Mouse (Mus musculus): ENCODE data around the gene Angptl7. TPM values are rescaled to one million over a fixed set of nuclear protein-coding genes. Genes with fewer than 3 reads are reported as not detected.

The Angptl7 gene
- polyA plus RNA-seq, 1 experiment from 2014 or later, result 0.30 TPM

DNA sequence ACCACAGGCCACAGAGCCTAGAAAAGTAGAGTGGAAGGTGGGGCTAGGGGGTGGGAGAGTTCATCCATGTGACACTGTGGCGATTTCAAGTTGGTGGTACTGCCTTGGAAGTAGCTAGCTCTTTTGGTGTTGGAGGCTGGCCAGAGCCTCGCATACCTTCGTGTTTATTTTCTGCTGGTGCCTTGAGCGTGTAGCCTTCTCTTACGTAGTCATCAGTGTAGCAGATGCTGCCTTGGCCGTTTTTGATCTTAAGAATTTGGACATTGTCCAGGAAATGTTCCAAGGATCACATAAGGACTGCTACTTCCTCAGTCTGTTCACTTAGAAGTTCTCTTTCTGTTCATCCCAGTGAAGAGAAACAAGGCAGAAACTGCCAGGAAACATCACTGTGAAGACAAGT, 9.8 kb downstream of the Angptl7 start:
- no peak overlapping the region for H3K4me3 ChIP-seq

DNA sequence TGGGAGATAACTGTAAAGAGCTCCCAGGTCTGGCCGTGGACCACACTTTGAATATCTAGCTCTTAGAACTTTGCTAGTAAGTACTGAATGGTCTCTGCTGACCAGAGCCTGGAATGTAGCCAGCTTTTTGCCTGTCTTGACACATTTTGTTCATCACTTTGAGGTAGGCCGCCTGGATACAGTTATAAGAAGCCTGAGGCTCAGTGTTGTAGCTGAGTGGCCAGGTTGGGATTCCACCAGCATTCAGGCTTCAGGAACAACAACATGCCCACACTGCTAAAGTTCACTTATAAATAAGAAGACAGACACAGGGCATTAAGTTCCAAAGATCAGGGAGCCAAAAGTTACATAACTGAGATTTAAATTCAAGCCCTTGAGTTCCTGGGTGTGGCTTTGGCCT, 12.4 kb downstream of the Angptl7 start:
- H3K4me3 ChIP-seq, result no peak overlapping the region
- WGBS, result 83% methylated on average over 2 of the region's 2 CpGs
- peaks cover 97% of the 10 kb centered on the region for H3K36me3 ChIP-seq
- no peak for ATAC-seq (ENCODE audit: low FRiP score)
- no peak overlapping the region for H3K27ac ChIP-seq
- H3K27me3 ChIP-seq, result no peaks in the 10 kb centered on the region
- no peaks in the 10 kb centered on the region; the same call in 1 of the 2 replicates for H3K4me1 ChIP-seq (replicated peaks)
- H3K4me2 ChIP-seq, result no peak overlapping the region
- H3K9me3 ChIP-seq, result no peaks in the 10 kb centered on the region
- no peak overlapping the region for H3K9ac ChIP-seq

More for the DNA sequence above, 9.8 kb downstream of the Angptl7 start:
- H3K27me3 ChIP-seq, result no peaks in the 10 kb centered on the region
- no peak overlapping the region for H3K4me2 ChIP-seq
- H3K9me3 ChIP-seq, result no peaks in the 10 kb centered on the region
- ATAC-seq (ENCODE audit: low FRiP score), result no peak
- peaks cover 8% of the 10 kb centered on the region for H3K4me1 ChIP-seq (replicated peaks)
- peaks cover 87% of the 10 kb centered on the region for H3K36me3 ChIP-seq
- 86% methylated on average over 6 of the region's 6 CpGs for WGBS
- H3K9ac ChIP-seq, result no peak overlapping the region
- no peak overlapping the region for H3K27ac ChIP-seq

DNA sequence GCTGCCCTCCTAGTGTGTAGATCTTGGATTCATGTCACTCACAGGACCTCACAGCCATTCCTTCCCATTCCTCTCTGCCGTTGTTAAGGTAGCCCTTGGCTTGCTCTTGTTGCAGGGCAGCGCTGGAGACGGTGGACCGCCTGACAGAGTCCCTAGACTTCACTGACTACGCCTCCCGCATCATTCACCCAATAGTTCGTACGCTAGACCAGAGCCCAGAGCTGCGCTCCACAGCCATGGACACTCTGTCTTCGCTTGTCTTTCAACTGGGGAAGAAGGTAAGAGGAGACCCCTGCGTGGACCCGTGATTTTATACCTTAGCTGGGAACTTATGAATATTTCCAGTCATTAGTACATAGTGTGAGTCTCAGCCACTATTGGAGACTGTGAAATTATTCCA, 15.7 kb downstream of the Angptl7 start:
- Histone ChIP-seq H3K27ac (no peak overlapping the region), H3K9me3 (no peaks in the 10 kb centered on the region), H3K27me3 (no peaks in the 10 kb centered on the region), H3K36me3 (peaks cover 96% of the 10 kb centered on the region), H3K4me1 (replicated peaks) (no peaks in the 10 kb centered on the region), H3K9ac (no peak overlapping the region), H3K4me3 (no peak overlapping the region), H3K4me2 (no peak overlapping the region)
- ATAC-seq (ENCODE audit: low FRiP score), result no peak
- WGBS, result 98% methylated on average over 12 of the region's 12 CpGs

DNA sequence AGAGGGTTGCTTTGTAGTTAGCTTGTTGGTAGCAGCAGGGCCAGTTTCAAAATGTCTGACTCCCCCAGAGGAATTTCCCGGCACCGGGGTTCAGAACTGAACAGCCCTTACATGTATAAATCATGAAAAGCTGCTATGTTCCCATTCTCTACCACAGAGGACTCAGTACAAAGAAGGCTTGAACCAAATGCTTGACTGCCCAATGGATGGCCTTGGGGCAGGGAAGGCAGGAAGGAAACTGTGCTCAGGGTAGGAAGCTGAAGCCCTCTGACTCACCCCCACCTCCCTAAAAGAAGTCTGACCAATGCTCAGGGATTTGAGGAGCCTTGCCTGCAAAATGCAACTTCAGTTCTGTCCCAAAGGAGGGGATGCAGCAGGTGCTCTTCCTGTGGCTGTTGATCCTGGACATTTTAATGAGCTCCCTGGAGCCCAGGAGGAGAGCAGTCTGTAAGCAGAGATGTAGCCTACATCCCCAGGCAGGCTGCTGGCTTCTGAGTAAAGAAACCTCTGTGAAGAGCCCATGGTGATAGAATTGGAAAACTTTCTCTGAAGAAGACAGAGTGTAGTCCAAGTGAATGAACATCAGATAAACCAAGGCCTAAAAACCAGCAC, 18.6 kb downstream of the Angptl7 start:
- H3K27me3 ChIP-seq, result no peaks in the 10 kb centered on the region
- no peak overlapping the region for H3K9ac ChIP-seq
- H3K36me3 ChIP-seq, result peaks cover 95% of the 10 kb centered on the region
- no peak overlapping the region for H3K4me2 ChIP-seq
- no peak overlapping the region for H3K27ac ChIP-seq
- H3K9me3 ChIP-seq, result no peaks in the 10 kb centered on the region
- no peaks in the 10 kb centered on the region for H3K4me1 ChIP-seq (replicated peaks)
- ATAC-seq (ENCODE audit: low FRiP score), result no peak
- no peak overlapping the region for H3K4me3 ChIP-seq
- WGBS, result 84% methylated on average over 2 of the region's 2 CpGs

DNA sequence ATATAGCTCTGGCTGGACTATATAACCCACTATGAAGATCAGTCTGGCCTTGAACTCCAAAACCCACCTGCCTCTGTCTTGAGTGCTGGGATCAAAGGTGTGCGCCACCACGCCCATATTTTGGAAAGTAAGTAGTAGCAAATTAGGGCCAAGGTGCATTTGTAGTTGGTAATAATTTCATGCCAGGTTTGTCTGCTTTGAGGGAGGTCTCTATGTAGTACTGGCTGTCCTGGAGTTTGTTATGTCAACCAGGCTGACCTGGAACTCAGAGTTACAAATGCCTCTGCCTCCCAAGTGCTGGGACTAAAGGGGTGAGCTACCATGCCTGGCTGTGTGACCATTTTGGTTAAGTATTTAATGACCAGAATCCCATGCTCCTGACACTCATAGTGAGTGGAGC, 20.0 kb downstream of the Angptl7 start:
- Histone ChIP-seq H3K9ac (no peak overlapping the region), H3K4me2 (no peak overlapping the region), H3K4me3 (no peak overlapping the region), H3K36me3 (peaks cover 95% of the 10 kb centered on the region), H3K27ac (no peak overlapping the region), H3K27me3 (no peaks in the 10 kb centered on the region), H3K4me1 (replicated peaks) (no peaks in the 10 kb centered on the region), H3K9me3 (no peaks in the 10 kb centered on the region)
- 96% methylated on average over 2 of the region's 2 CpGs for WGBS
- no peak for ATAC-seq (ENCODE audit: low FRiP score)

DNA sequence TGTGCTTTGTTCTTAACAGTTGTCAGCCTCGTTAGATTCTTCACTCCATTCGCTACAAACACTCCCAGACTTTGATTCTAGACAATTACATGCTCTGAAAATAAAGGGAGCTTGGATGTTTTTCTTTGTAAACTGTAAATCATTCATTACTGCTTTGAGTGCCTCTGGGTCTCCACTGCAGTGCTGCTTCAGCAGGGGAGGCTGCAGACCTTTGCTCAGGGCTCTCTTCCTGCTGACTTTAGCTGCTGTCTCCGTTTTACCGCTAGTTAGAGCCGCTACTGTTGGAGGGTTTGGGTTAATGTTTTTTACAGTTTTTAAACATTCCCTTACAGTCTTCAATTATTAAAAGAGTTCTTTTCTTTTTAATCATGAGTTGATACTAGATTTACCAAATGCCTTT, 26.8 kb downstream of the Angptl7 start:
- Histone ChIP-seq H3K9ac (no peak overlapping the region), H3K4me3 (no peak overlapping the region), H3K4me1 (replicated peaks) (no peaks in the 10 kb centered on the region), H3K9me3 (no peaks in the 10 kb centered on the region), H3K4me2 (no peak overlapping the region), H3K27me3 (no peaks in the 10 kb centered on the region), H3K36me3 (peaks cover 92% of the 10 kb centered on the region), H3K27ac (no peak overlapping the region)
- no peak for ATAC-seq (ENCODE audit: low FRiP score)
- 87% methylated on average over 5 of the region's 5 CpGs for WGBS

DNA sequence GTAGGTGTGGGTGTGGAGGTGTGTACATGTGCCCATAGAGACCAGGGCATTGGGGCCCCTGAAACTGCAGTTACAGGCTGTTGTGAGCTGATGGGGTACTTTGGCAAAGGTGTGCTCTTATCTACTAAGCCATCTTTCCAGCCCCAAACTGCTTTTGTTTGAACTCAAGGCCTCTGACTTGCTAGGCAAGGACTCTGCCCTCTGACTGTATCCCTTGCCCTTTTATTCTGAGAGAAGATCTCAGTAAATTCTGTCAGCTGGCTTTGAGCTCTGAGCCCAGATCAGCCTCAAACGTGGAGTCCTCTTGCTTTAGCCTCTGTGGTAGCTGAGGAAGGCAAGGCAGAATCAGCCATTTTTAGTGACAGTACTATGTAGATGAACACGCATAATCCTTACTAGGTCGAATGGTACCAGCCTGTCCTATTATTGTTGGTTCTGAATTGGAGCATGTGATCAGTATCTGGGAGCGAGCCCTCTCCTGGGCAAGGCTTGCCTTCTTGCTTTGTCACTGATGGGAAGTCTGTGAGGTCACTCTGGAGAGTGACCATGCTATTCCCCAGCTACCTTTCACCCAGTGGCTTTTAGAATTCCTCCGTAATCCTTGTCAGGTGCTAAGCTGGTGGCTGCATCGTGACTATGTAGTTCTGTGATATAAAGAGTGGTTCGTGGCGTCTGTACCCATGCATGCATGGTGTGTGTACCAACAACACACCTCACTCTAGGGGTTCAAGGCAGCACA, 27.7 kb downstream of the Angptl7 start:
- H3K27me3 ChIP-seq, result no peaks in the 10 kb centered on the region
- H3K27ac ChIP-seq, result no peak overlapping the region
- ATAC-seq (ENCODE audit: low FRiP score), result no peak
- peaks cover 95% of the 10 kb centered on the region for H3K36me3 ChIP-seq
- no peaks in the 10 kb centered on the region for H3K4me1 ChIP-seq (replicated peaks)
- H3K9ac ChIP-seq, result no peak overlapping the region
- WGBS, result 93% methylated on average over 8 of the region's 8 CpGs
- no peaks in the 10 kb centered on the region for H3K9me3 ChIP-seq
- H3K4me3 ChIP-seq, result no peak overlapping the region
- no peak overlapping the region for H3K4me2 ChIP-seq

DNA sequence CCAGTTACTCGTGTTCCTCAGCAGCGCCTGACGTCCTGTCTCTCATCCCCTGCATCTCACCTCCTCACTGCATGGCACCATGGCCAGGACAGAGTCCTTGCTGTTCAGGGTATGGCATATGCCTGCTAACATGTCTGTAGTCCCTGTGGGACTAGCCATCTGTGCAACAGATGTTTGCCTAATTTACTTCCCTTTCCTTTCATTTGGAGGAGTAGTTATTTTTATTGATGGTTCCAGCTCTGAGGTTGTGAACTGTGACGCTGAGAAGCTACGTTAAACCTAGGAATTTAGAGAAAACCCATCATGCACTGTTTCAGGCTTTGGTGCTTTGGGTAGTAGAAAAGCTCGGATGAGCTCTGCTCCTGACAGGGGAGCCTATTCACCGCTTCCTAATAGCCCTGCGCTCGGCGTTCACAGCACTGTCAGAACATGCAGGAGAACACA, 28.9 kb downstream of the Angptl7 start:
- ATAC-seq (ENCODE audit: low FRiP score), result no peak
- no peak overlapping the region for H3K4me3 ChIP-seq
- H3K4me2 ChIP-seq, result no peak overlapping the region
- no peak overlapping the region for H3K9ac ChIP-seq
- no peaks in the 10 kb centered on the region for H3K27me3 ChIP-seq
- peaks cover 95% of the 10 kb centered on the region for H3K36me3 ChIP-seq
- WGBS, result 68% methylated on average over 10 of the region's 10 CpGs
- H3K4me1 ChIP-seq (replicated peaks), result no peaks in the 10 kb centered on the region
- no peak overlapping the region for H3K27ac ChIP-seq
- H3K9me3 ChIP-seq, result no peaks in the 10 kb centered on the region

DNA sequence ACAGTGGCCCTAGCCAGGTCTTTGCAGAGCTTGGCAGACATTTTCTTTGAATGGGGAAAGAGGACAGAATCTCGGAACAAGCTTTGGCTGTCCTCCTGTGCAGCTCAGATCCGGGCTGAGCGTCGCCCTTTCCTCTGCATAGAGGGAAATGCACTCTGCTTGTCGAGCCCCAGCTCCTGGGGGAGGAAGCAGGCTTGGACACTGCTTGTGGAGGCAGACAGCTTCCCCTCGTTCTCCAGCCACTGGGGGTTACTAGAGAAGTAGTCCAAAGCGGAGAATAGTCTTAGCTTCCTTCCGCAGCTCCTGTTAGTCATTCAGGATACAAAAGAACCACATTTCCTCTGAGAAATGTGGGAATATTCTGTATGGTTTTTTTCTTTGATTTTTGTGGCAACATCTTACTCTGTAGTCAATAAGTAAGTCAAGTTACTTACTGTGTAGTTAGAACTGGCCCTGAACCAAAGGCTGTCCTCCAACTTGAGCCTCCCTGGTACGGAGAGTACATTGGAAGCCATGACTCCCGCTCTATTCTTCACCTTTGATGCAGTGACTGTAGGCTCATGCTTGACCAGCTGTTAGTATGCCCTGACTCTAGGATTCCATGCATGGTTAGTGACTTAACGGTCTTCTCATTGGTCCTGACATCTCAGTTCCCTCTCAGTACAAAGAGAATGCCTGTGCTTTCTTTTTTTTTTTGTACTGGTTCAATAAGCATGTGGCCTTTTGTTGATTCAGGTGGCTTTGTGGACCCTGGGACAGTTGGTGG, 30.6 kb downstream of the Angptl7 start:
- Histone ChIP-seq H3K4me1 (replicated peaks) (no peaks in the 10 kb centered on the region), H3K4me2 (no peak overlapping the region), H3K27ac (no peak overlapping the region), H3K4me3 (no peak overlapping the region), H3K9ac (no peak overlapping the region), H3K9me3 (no peaks in the 10 kb centered on the region), H3K36me3 (peaks cover 95% of the 10 kb centered on the region), H3K27me3 (no peaks in the 10 kb centered on the region)
- no peak for ATAC-seq (ENCODE audit: low FRiP score)
- 84% methylated on average over 11 of the region's 11 CpGs for WGBS

DNA sequence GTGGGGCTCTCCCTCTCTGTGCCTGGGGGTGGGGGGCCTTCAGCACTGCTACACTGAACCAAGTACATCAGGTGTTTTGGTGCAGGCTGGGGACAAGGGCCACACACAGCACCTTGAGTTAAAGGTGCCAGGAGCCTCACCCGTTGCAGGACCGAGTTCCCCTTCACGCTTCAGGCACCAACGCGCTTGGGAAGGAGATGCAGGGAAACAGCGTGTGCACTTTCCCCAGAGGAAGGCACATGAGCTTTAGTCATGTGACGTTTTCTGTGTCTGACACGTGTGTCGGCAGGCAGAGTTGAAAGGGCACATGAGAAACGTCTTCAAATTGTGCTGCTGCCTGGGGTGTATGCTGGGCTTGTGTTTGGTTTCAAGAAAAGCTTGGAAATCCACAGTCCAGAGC, 31.9 kb downstream of the Angptl7 start:
- 94% methylated on average over 10 of the region's 10 CpGs for WGBS
- Histone ChIP-seq H3K9ac (no peak overlapping the region), H3K27me3 (no peaks in the 10 kb centered on the region), H3K4me1 (replicated peaks) (no peaks in the 10 kb centered on the region), H3K4me2 (no peak overlapping the region), H3K27ac (no peak overlapping the region), H3K4me3 (no peak overlapping the region), H3K36me3 (peaks cover 99% of the 10 kb centered on the region), H3K9me3 (no peaks in the 10 kb centered on the region)
- ATAC-seq (ENCODE audit: low FRiP score), result no peak

DNA sequence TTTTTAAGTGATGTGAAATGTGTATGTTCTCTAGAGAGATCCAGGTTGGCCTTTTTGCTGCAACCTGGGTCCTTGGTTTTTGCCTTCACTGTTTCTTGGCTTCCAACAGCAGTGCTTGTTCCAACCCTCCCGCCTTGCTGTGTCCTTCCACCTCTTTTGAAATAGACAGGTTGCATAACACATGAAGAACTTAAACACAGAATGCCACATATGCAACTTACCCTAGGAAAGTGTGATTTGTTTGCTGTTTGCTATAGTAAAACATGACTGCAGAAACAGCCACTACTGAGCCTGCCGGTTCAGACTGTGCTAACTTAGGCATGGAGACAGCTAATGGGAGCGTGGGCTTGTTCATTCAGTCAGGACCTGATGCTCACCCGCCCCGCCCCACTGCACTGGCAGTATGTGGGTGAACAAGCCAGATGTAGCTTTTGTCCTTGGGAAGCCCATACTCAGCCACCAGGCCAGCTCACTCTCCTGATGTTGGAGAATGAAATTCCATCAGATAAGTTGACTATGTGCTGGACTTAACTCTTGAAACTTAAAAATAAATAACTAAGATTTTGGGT, 33.7 kb downstream of the Angptl7 start:
- Histone ChIP-seq H3K36me3 (peaks cover 99% of the 10 kb centered on the region), H3K9ac (no peak overlapping the region), H3K4me2 (no peak overlapping the region), H3K27ac (no peak overlapping the region), H3K4me3 (no peak overlapping the region), H3K9me3 (no peaks in the 10 kb centered on the region), H3K4me1 (replicated peaks) (no peaks in the 10 kb centered on the region), H3K27me3 (no peaks in the 10 kb centered on the region)
- WGBS, result 89% methylated on average over 5 of the region's 5 CpGs
- no peak for ATAC-seq (ENCODE audit: low FRiP score)

DNA sequence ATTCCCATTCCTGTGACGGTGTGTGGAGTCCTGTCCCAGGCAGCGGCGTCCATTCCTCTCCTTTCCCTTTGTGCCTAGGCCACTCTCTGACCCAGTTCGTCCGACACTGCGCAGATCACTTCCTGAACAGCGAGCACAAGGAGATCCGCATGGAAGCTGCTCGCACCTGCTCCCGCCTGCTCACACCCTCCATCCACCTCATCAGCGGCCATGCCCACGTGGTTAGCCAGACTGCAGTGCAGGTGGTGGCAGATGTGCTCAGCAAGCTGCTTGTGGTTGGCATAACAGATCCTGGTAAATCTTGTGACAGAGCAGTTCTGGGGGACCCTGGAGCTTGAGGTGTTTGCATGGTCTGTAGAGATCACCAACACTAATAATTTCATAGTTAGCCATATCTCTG, 35.4 kb downstream of the Angptl7 start:
- Histone ChIP-seq H3K4me2 (no peak overlapping the region), H3K36me3 (peaks cover 99% of the 10 kb centered on the region), H3K27ac (no peak overlapping the region), H3K9ac (no peak overlapping the region), H3K4me3 (no peak overlapping the region), H3K9me3 (no peaks in the 10 kb centered on the region), H3K27me3 (no peaks in the 10 kb centered on the region), H3K4me1 (replicated peaks) (peaks cover 8% of the 10 kb centered on the region; the same call in 1 of the 2 replicates)
- WGBS, result 92% methylated on average over 12 of the region's 12 CpGs
- ATAC-seq (ENCODE audit: low FRiP score), result no peak
